14 mouse cellular contexts compared by ENCODE assay signal in genomic region chr4:151756400-151756799, GRCm38 (mm10).
DNase-seq lines count a peak whose midpoint lies in the region; ATAC-seq lines count a peak whose summit lies in the region.
"Had no signal": no experiment of that assay in that cellular context is flagged by ENCODE, and none has a peak within 500 bp of the region (broad histone marks: within the 10 kb centered on the region; RNA-seq: fewer than 3 reads in every experiment).

No protein-coding gene starts in this region.

- no peak overlapping the region for H3K4me2 ChIP-seq in neural tube, embryonic 12.5 days (replicated peaks)
- H3K4me2 ChIP-seq in stomach, embryonic 16.5 days (ENCODE audit: low read depth, low read length), result no peak overlapping the region
- H3K4me2 ChIP-seq: hindbrain, embryonic 15.5 days had no signal

- H3K4me1 ChIP-seq in neural tube, embryonic 12.5 days, result peaks cover 40% of the 10 kb centered on the region
- no peaks in the 10 kb centered on the region for H3K4me1 ChIP-seq in stomach, embryonic 16.5 days (ENCODE audit: control insufficient read depth, insufficient read depth, low read length)

- H3K9ac ChIP-seq in neural tube, embryonic 12.5 days, result no peak overlapping the region
- no peak overlapping the region for H3K9ac ChIP-seq in stomach, embryonic 16.5 days (ENCODE audit: low read length)
- H3K9ac ChIP-seq: hindbrain, embryonic 15.5 days had no signal

- 34% methylated on average over 10 of the region's 10 CpGs for WGBS in neural tube, embryonic 12.5 days
- WGBS in stomach, embryonic 16.5 days, result 50% methylated on average over 10 of the region's 10 CpGs

- no peaks in the 10 kb centered on the region for H3K9me3 ChIP-seq in neural tube, embryonic 12.5 days
- H3K9me3 ChIP-seq in stomach, embryonic 16.5 days (replicated peaks; ENCODE audit: control insufficient read depth, low read length), result no peaks in the 10 kb centered on the region
- H3K9me3 ChIP-seq: hindbrain, embryonic 15.5 days had no signal

- H3K27ac ChIP-seq in neural tube, embryonic 12.5 days, result no peak overlapping the region
- no peak overlapping the region for H3K27ac ChIP-seq in stomach, embryonic 16.5 days (ENCODE audit: low read length)
- H3K27ac ChIP-seq: hindbrain, embryonic 15.5 days had no signal

- H3K4me3 ChIP-seq in neural tube, embryonic 12.5 days, result no peak overlapping the region
- no peak overlapping the region for H3K4me3 ChIP-seq in stomach, embryonic 16.5 days (replicated peaks; ENCODE audit: low read length)
- H3K4me3 ChIP-seq: erythroblast, embryonic 14.5 days; hindbrain, embryonic 15.5 days; myocyte had no signal

- DNase-seq in embryo, embryonic 11 days, result peak; percentile 24
- DNase-seq in embryo, embryonic 10 days (ENCODE audit: low spot score), result no peak
- no peak for DNase-seq in neural tube, embryonic 10.5 days (ENCODE audit: extremely low spot score, low spot score)
- peak; percentile 40 for DNase-seq in kidney, adult 9 months
- DNase-seq in right cerebral cortex, postnatal 10 days (ENCODE audit: low spot score in 2 of 2), result no peak
- DNase-seq in T-cell, adult 2 months (ENCODE audit: low spot score), result no peak
- DNase-seq: layer of hippocampus, postnatal 36 days; liver; thymus, adult 18-20 months had no signal

- 0 out of 2 replicates have a peak, but pooled peaks have one; percentile 54 for ATAC-seq in neural tube, embryonic 12.5 days (ENCODE audit: low FRiP score, low read depth)
- 0 out of 2 replicates have a peak, but pooled peaks have one; percentile 25 for ATAC-seq in stomach, embryonic 16.5 days (ENCODE audit: insufficient read depth, low FRiP score)

- H3K36me3 ChIP-seq in neural tube, embryonic 12.5 days, result no peaks in the 10 kb centered on the region
- no peaks in the 10 kb centered on the region for H3K36me3 ChIP-seq in stomach, embryonic 16.5 days (ENCODE audit: control insufficient read depth, insufficient read depth, low read length)
- H3K36me3 ChIP-seq: hindbrain, embryonic 15.5 days had no signal

- no peaks in the 10 kb centered on the region for H3K27me3 ChIP-seq in neural tube, embryonic 12.5 days (replicated peaks)
- no peaks in the 10 kb centered on the region for H3K27me3 ChIP-seq in stomach, embryonic 16.5 days (ENCODE audit: control insufficient read depth, insufficient read depth, low read length)
- H3K27me3 ChIP-seq: hindbrain, embryonic 15.5 days had no signal

Comparison
In these comparisons a context has a peak if more than half of its experiments do, and no peak if none do; other contexts are left out.
1. DNase-seq: peak in embryo, embryonic 11 days (single experiment) and kidney, adult 9 months (single experiment); none in embryo, embryonic 10 days (single experiment), neural tube, embryonic 10.5 days (single experiment), right cerebral cortex, postnatal 10 days (0 of 2) and T-cell, adult 2 months (single experiment).